Mouse (Mus musculus): Measurements from ENCODE around the gene Cdyl2.

- TF ChIP-seq CTCF (IDR thresholded peaks at IDR 0.05; ENCODE audit: extremely low read depth, insufficient read depth, low read length) = no peak
- no peak for TF ChIP-seq POLR2A (IDR thresholded peaks at IDR 0.05; ENCODE audit: extremely low read depth, insufficient read depth, low read length)
Measured at GRCm38 (mm10) chr8:116573085-116573484, 159.7 kb downstream of the Cdyl2 start.

Measured in cortical plate, adult 2 months (tissue).